Mouse (Mus musculus): ENCODE data around the gene Tipin. TPM values are rescaled to one million over a fixed set of nuclear protein-coding genes. Genes with fewer than 3 reads are reported as not detected.

Tipin gene
- total and polyA plus RNA-seq, 3 experiments: 179 to 443 (median 204) TPM

- dilution Hi-C loops (cut with MboI; ENCODE audit: extremely low pct_ligation_motif_present, extremely low pct_unique_long_range_greater_than_20kb, low sequenced_read_pairs) (no loop called here), in situ Hi-C loops (cut with MboI; ENCODE audit: low pct_ligation_motif_present, low pct_unique_long_range_greater_than_20kb, low sequenced_read_pairs) (no loop called here)
- Histone ChIP-seq H3K4me2 (ENCODE audit: insufficient read depth, low read depth, poor library complexity, severe bottlenecking) (peak within 1 kb of the TSS; percentile 76), H3K4me1 (ENCODE audit: control insufficient read depth in 1 of 2, insufficient read depth in 2 of 2) (peaks cover 0 to 16% of the 10 kb centered on the region in 2 experiments; a peak in 2 of 4 replicates), H3K36me3 (replicated peaks in 1 of 2; ENCODE audit: control insufficient read depth in 1 of 2, insufficient read depth in 1 of 2, low read length in 1 of 2) (peaks cover 0 to 12% of the 10 kb centered on the region in 2 experiments), H3K79me2 (replicated peaks; ENCODE audit: control insufficient read depth, extremely low read depth, insufficient read depth, poor library complexity, severe bottlenecking) (no peaks in the 10 kb centered on the region; the same call in 1 of the 2 replicates), H3K27ac (ENCODE audit: insufficient read depth, low read depth) (peak within 1 kb of the TSS; percentile 91), H3K4me3 (replicated peaks in 1 of 3; ENCODE audit: low read depth in 2 of 3, low read length in 2 of 3, poor library complexity in 1 of 3) (peak within 1 kb of the TSS; percentile 52 to 95 (median 81)), H3K27me3 (replicated peaks) (no peaks in the 10 kb centered on the region), H3K9ac (ENCODE audit: insufficient read depth, low read depth) (peak within 1 kb of the TSS; percentile 91), H3K9me3 (replicated peaks; ENCODE audit: low read length) (no peaks in the 10 kb centered on the region)
- no peak for TF ChIP-seq USF2 (conservative IDR thresholded peaks at IDR 0.05; ENCODE audit: low read depth, low read length)
- TF ChIP-seq POLR2A (IDR thresholded peaks at IDR 0.05; ENCODE audit: low read depth, low read length): no peak
- no peak for TF ChIP-seq NELFE (IDR thresholded peaks at IDR 0.05; ENCODE audit: low read depth, low read length)
- TF ChIP-seq HCFC1 (IDR thresholded peaks at IDR 0.05; ENCODE audit: low read depth, low read length): peak; percentile 48; the same call in 1 of the 2 replicates
- no peak for TF ChIP-seq ZC3H11A (IDR thresholded peaks at IDR 0.05; ENCODE audit: low read depth, low read length)
- TF ChIP-seq CHD1 (IDR thresholded peaks at IDR 0.05; ENCODE audit: low read depth, low read length): 0 out of 2 replicates have a peak, but pooled peaks have one; percentile 70
- TF ChIP-seq SMC3 (IDR thresholded peaks at IDR 0.05; ENCODE audit: low read depth, low read length): no peak
- TF ChIP-seq ZNF384 (IDR thresholded peaks at IDR 0.05; ENCODE audit: low read depth, low read length): no peak
- TF ChIP-seq MAZ (IDR thresholded peaks at IDR 0.05; ENCODE audit: low read depth, low read length): no peak
- TF ChIP-seq ZKSCAN1 (IDR thresholded peaks at IDR 0.05; ENCODE audit: borderline replicate concordance, low read depth, low read length): no peak
- TF ChIP-seq ELF1 (IDR thresholded peaks at IDR 0.05; ENCODE audit: low read depth, low read length): no peak
- no peak for TF ChIP-seq RCOR1 (conservative IDR thresholded peaks at IDR 0.05; ENCODE audit: low read depth, low read length)
- no peak for TF ChIP-seq TBP (conservative IDR thresholded peaks at IDR 0.05; ENCODE audit: low read depth, low read length)
- TF ChIP-seq USF1 (IDR thresholded peaks at IDR 0.05; ENCODE audit: low read depth, low read length): no peak
- no peak for TF ChIP-seq TCF12 (IDR thresholded peaks at IDR 0.05; ENCODE audit: low read depth, low read length)
- no peak for TF ChIP-seq CTCF (conservative IDR thresholded peaks at IDR 0.05 in 1 of 2, IDR thresholded peaks at IDR 0.05 in 1 of 2; ENCODE audit: low read depth in 2 of 2, low read length in 2 of 2)
- peak; percentile 31 for DNase-seq (ENCODE audit: extremely low read depth)
Observed at GRCm38 (mm10) chr9:64341254-64341566, 59.8 kb downstream of the Tipin start, which contains the start of gene Dis3l. Dis3l (minus strand) TSS chr9:64341288.

- dilution Hi-C loops (cut with MboI; ENCODE audit: extremely low pct_ligation_motif_present, extremely low pct_unique_long_range_greater_than_20kb, low sequenced_read_pairs): no loop called here
Observed at GRCm38 (mm10) chr9:64341671-64342070, 60.3 kb downstream of the Tipin start.

More at GRCm38 (mm10) chr9:64341671-64342070, 60.3 kb downstream of the Tipin start:
- H3K79me2 ChIP-seq (replicated peaks; ENCODE audit: control insufficient read depth, extremely low read depth, insufficient read depth, poor library complexity, severe bottlenecking): no peaks in the 10 kb centered on the region; the same call in 1 of the 2 replicates
- no peaks in the 10 kb centered on the region for H3K27me3 ChIP-seq (replicated peaks)
- in situ Hi-C loops (cut with MboI; ENCODE audit: low pct_ligation_motif_present, low pct_unique_long_range_greater_than_20kb, low sequenced_read_pairs): no loop called here
- TF ChIP-seq CHD2 (IDR thresholded peaks at IDR 0.05; ENCODE audit: low read length) (no peak), MAFK (IDR thresholded peaks at IDR 0.05; ENCODE audit: insufficient replicate concordance, low read length) (peak; percentile 55; the same call in 1 of the 2 replicates)
- peak overlapping the region; percentile 91; the same call in 1 of the 2 replicates for H3K9ac ChIP-seq (ENCODE audit: insufficient read depth, low read depth)
- no peak for DNase-seq (ENCODE audit: extremely low read depth)
- H3K4me3 ChIP-seq (replicated peaks in 1 of 3; ENCODE audit: low read depth in 2 of 3, low read length in 2 of 3, poor library complexity in 1 of 3): no peak overlapping the region
- H3K36me3 ChIP-seq (replicated peaks in 1 of 2; ENCODE audit: control insufficient read depth in 1 of 2, insufficient read depth in 1 of 2, low read length in 1 of 2): peaks cover 0 to 8% of the 10 kb centered on the region in 2 experiments
- no peak overlapping the region for H3K27ac ChIP-seq (ENCODE audit: insufficient read depth, low read depth)
- peaks cover 0 to 16% of the 10 kb centered on the region in 2 experiments; a peak in 2 of 4 replicates for H3K4me1 ChIP-seq (ENCODE audit: control insufficient read depth in 1 of 2, insufficient read depth in 2 of 2)
- H3K4me2 ChIP-seq (ENCODE audit: insufficient read depth, low read depth, poor library complexity, severe bottlenecking): no peak overlapping the region; the same call in none of the 2 replicates
- H3K9me3 ChIP-seq (replicated peaks; ENCODE audit: low read length): no peaks in the 10 kb centered on the region

Data from CH12.LX (cell line).